Mouse (Mus musculus): ENCODE measurements at regions not wholly inside any gene's neighbourhood (a gene's known extent, or its start where the extent isn't known, plus 50 kb on each side); places are given as distances from the start of the nearest gene placed in this dataset.
"Not testable (repeated sequence)": the region's sequence is repeated elsewhere in the genome, so short reads cannot be mapped to it uniquely, and the experiment has no call there.

- not testable (repeated sequence) for ATAC-seq (replicated peaks; ENCODE audit: low FRiP score, poor library complexity, severe bottlenecking)
Measured at GRCm38 (mm10) chrX:50604995-50605394, 176.7 kb upstream of the Olfr1324 start.

GRCm38 (mm10) chrX:50602881-50603280 lies 174.6 kb upstream of the Olfr1324 start:
- not testable (repeated sequence) for ATAC-seq (replicated peaks; ENCODE audit: low FRiP score, poor library complexity, severe bottlenecking)

- not testable (repeated sequence) for ATAC-seq (replicated peaks; ENCODE audit: low FRiP score, poor library complexity, severe bottlenecking)
Measured at GRCm38 (mm10) chrX:50602461-50602875, 174.2 kb upstream of the Olfr1324 start.

- ATAC-seq (replicated peaks; ENCODE audit: low FRiP score, poor library complexity, severe bottlenecking) = not testable (repeated sequence)
Measured at GRCm38 (mm10) chrX:50600262-50600661, 172.0 kb upstream of the Olfr1324 start.

- ATAC-seq (replicated peaks; ENCODE audit: low FRiP score, poor library complexity, severe bottlenecking) = no peak
Measured at GRCm38 (mm10) chrX:50599780-50600179, 171.5 kb upstream of the Olfr1324 start.

- ATAC-seq (replicated peaks; ENCODE audit: low FRiP score, poor library complexity, severe bottlenecking) = not testable (repeated sequence)
Measured at GRCm38 (mm10) chrX:50597626-50598025, 169.3 kb upstream of the Olfr1324 start.

- ATAC-seq (replicated peaks; ENCODE audit: low FRiP score, poor library complexity, severe bottlenecking) = no peak
Measured at GRCm38 (mm10) chrX:50597105-50597504, 168.8 kb upstream of the Olfr1324 start.

GRCm38 (mm10) chrX:50594976-50595375 lies 166.7 kb upstream of the Olfr1324 start:
- ATAC-seq (replicated peaks; ENCODE audit: low FRiP score, poor library complexity, severe bottlenecking) = not testable (repeated sequence)

GRCm38 (mm10) chrX:50591477-50591876 lies 163.2 kb upstream of the Olfr1324 start:
- ATAC-seq (replicated peaks; ENCODE audit: low FRiP score, poor library complexity, severe bottlenecking) = no peak

GRCm38 (mm10) chrX:50590673-50591341 lies 162.5 kb upstream of the Olfr1324 start:
- ATAC-seq (replicated peaks; ENCODE audit: low FRiP score, poor library complexity, severe bottlenecking) = no peak

- ATAC-seq (replicated peaks; ENCODE audit: low FRiP score, poor library complexity, severe bottlenecking) = no peak
Measured at GRCm38 (mm10) chrX:50588892-50589291, 160.6 kb upstream of the Olfr1324 start.

- no peak for ATAC-seq (replicated peaks; ENCODE audit: low FRiP score, poor library complexity, severe bottlenecking)
Measured at GRCm38 (mm10) chrX:50583741-50584580, 155.7 kb upstream of the Olfr1324 start.

GRCm38 (mm10) chrX:50580200-50580599 lies 151.9 kb upstream of the Olfr1324 start:
- no peak for ATAC-seq (replicated peaks; ENCODE audit: low FRiP score, poor library complexity, severe bottlenecking)

- ATAC-seq (replicated peaks; ENCODE audit: low FRiP score, poor library complexity, severe bottlenecking) = no peak
Measured at GRCm38 (mm10) chrX:50576824-50577223, 148.5 kb upstream of the Olfr1324 start.

- ATAC-seq (replicated peaks; ENCODE audit: low FRiP score, poor library complexity, severe bottlenecking) = not testable (repeated sequence)
Measured at GRCm38 (mm10) chrX:50572191-50573095, 144.1 kb upstream of the Olfr1324 start.

GRCm38 (mm10) chrX:50569087-50569486 lies 140.8 kb upstream of the Olfr1324 start:
- no peak for ATAC-seq (replicated peaks; ENCODE audit: low FRiP score, poor library complexity, severe bottlenecking)

- no peak for ATAC-seq (replicated peaks; ENCODE audit: low FRiP score, poor library complexity, severe bottlenecking)
Measured at GRCm38 (mm10) chrX:50566345-50566744, 138.0 kb upstream of the Olfr1324 start.

- ATAC-seq (replicated peaks; ENCODE audit: low FRiP score, poor library complexity, severe bottlenecking) = not testable (repeated sequence)
Measured at GRCm38 (mm10) chrX:50565031-50565430, 136.7 kb upstream of the Olfr1324 start.

GRCm38 (mm10) chrX:50560915-50561314 lies 132.6 kb upstream of the Olfr1324 start:
- no peak for ATAC-seq (replicated peaks; ENCODE audit: low FRiP score, poor library complexity, severe bottlenecking)

- no peak for ATAC-seq (replicated peaks; ENCODE audit: low FRiP score, poor library complexity, severe bottlenecking)
Measured at GRCm38 (mm10) chrX:50550297-50550696, 122.0 kb upstream of the Olfr1324 start.

All from erythroid progenitor cell, adult 5-6 weeks (primary cell).